Mouse (Mus musculus): Measurements from ENCODE around the gene Foxp4. TPM values are rescaled to one million over a fixed set of nuclear protein-coding genes. Genes with fewer than 3 reads are reported as not detected.
A peak's percentile ranks its signal among the peaks of the same experiment; 100 is the strongest.

Foxp4 gene
- polyA plus RNA-seq, 1 experiment from 2014 or later: 13.9 TPM

DNA sequence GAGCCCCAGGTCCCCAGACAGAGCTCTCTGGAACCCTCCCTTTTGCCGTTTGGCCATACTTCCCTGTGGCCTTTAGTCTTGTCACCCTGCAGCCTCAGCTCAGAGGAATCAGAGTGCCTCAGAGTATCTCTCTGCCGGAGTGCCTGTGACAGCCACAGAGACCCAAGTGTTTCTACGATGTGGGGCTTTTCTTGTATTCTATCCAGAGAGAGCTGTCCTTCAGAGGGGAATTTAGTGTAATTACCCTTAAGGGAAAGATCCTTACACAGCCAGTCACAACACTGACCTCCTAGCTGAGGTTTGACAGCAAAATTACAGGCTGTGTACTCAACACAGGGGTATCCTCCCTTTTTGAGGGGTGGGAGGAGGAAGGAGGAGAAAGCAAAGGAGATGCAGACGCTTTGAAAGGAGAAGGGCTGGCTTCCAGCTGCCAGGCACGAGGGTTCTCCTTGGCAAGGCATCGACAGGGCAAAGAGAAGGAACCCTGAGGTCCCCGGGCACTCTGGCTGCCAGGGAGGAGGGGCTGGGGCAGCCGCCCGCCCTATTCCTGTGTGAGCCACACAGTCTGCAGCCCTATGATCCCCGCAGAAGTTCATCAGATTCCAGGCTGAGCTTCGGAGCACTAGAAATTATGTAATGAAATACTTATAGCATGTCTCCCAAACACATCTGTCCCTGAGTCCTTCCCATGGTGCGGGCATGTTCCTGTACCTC is 28.1 kb upstream of the Foxp4 start:
- H3K27me3 ChIP-seq (ENCODE audit: control insufficient read depth, insufficient read depth, low read length): no peaks in the 10 kb centered on the region
- peak overlapping the region; percentile 48; the same call in 1 of the 2 replicates for H3K9ac ChIP-seq (ENCODE audit: low read length)
- no peaks in the 10 kb centered on the region for H3K9me3 ChIP-seq (replicated peaks; ENCODE audit: control insufficient read depth, low read length)
- peak overlapping the region; percentile 2; the same call in 1 of the 2 replicates for H3K4me2 ChIP-seq (ENCODE audit: low read depth, low read length)
- no peak overlapping the region for H3K4me3 ChIP-seq (replicated peaks; ENCODE audit: low read length)
- no peak overlapping the region for H3K27ac ChIP-seq (ENCODE audit: low read length)
- no peak for ATAC-seq (ENCODE audit: insufficient read depth, low FRiP score)
- WGBS: 22% methylated on average over 12 of the region's 12 CpGs
- no peaks in the 10 kb centered on the region for H3K36me3 ChIP-seq (ENCODE audit: control insufficient read depth, insufficient read depth, low read length)
- peaks cover 28% of the 10 kb centered on the region for H3K4me1 ChIP-seq (ENCODE audit: control insufficient read depth, insufficient read depth, low read length)

- no peak overlapping the region for H3K27ac ChIP-seq (ENCODE audit: low read length)
- no peak overlapping the region for H3K4me2 ChIP-seq (ENCODE audit: low read depth, low read length)
- H3K27me3 ChIP-seq (ENCODE audit: control insufficient read depth, insufficient read depth, low read length): no peaks in the 10 kb centered on the region
- H3K9ac ChIP-seq (ENCODE audit: low read length): no peak overlapping the region
- no peaks in the 10 kb centered on the region for H3K36me3 ChIP-seq (ENCODE audit: control insufficient read depth, insufficient read depth, low read length)
- H3K9me3 ChIP-seq (replicated peaks; ENCODE audit: control insufficient read depth, low read length): no peaks in the 10 kb centered on the region
- 66% methylated on average over 13 of the region's 13 CpGs for WGBS
- H3K4me1 ChIP-seq (ENCODE audit: control insufficient read depth, insufficient read depth, low read length): peaks cover 35% of the 10 kb centered on the region
- no peak for ATAC-seq (ENCODE audit: insufficient read depth, low FRiP score)
- no peak overlapping the region for H3K4me3 ChIP-seq (replicated peaks; ENCODE audit: low read length)
These were observed 27.0 kb upstream of the Foxp4 start for GRCm38 (mm10) chr17:47951452-47951851.

- WGBS: 80% methylated on average over 5 of the region's 5 CpGs
- no peaks in the 10 kb centered on the region for H3K36me3 ChIP-seq (ENCODE audit: control insufficient read depth, insufficient read depth, low read length)
These were observed 26.4 kb upstream of the Foxp4 start for GRCm38 (mm10) chr17:47950831-47951230.

DNA sequence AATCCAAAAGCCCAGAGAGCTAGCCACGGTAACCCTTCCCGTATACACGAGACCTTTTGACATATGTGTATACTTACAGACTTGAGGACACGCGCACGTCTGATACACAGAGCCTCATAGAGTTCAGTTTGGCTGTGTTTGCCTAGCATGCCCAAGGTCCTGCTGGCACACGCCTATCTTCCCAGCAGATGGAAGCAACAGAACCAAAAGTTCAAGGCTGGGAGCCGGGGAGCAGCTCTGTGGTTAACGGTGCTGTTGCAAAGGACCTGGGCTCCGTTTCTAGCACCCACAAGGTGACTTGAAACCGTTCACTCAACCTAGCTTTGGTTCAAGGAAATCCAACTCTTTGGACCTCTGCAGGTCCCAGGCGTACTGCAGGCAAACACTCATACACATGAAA is 25.0 kb upstream of the Foxp4 start:
- WGBS: 81% methylated on average over 12 of the region's 12 CpGs
- no peaks in the 10 kb centered on the region for H3K27me3 ChIP-seq (ENCODE audit: control insufficient read depth, insufficient read depth, low read length)
- H3K4me3 ChIP-seq (replicated peaks; ENCODE audit: low read length): no peak overlapping the region
- H3K36me3 ChIP-seq (ENCODE audit: control insufficient read depth, insufficient read depth, low read length): no peaks in the 10 kb centered on the region
- no peak overlapping the region for H3K4me2 ChIP-seq (ENCODE audit: low read depth, low read length)
- no peak for ATAC-seq (ENCODE audit: insufficient read depth, low FRiP score)
- H3K9ac ChIP-seq (ENCODE audit: low read length): no peak overlapping the region
- peaks cover 23% of the 10 kb centered on the region for H3K4me1 ChIP-seq (ENCODE audit: control insufficient read depth, insufficient read depth, low read length)
- no peak overlapping the region for H3K27ac ChIP-seq (ENCODE audit: low read length)
- H3K9me3 ChIP-seq (replicated peaks; ENCODE audit: control insufficient read depth, low read length): no peaks in the 10 kb centered on the region

More at GRCm38 (mm10) chr17:47950831-47951230, 26.4 kb upstream of the Foxp4 start:
- Histone ChIP-seq H3K27ac (ENCODE audit: low read length) (no peak overlapping the region), H3K9ac (ENCODE audit: low read length) (no peak overlapping the region), H3K27me3 (ENCODE audit: control insufficient read depth, insufficient read depth, low read length) (no peaks in the 10 kb centered on the region), H3K9me3 (replicated peaks; ENCODE audit: control insufficient read depth, low read length) (no peaks in the 10 kb centered on the region), H3K4me3 (replicated peaks; ENCODE audit: low read length) (no peak overlapping the region), H3K4me2 (ENCODE audit: low read depth, low read length) (no peak overlapping the region), H3K4me1 (ENCODE audit: control insufficient read depth, insufficient read depth, low read length) (peaks cover 33% of the 10 kb centered on the region)
- ATAC-seq (ENCODE audit: insufficient read depth, low FRiP score): no peak

- no peak overlapping the region for H3K4me3 ChIP-seq (replicated peaks; ENCODE audit: low read length)
- WGBS: 70% methylated on average over 5 of the region's 5 CpGs
- no peaks in the 10 kb centered on the region for H3K9me3 ChIP-seq (replicated peaks; ENCODE audit: control insufficient read depth, low read length)
- H3K27me3 ChIP-seq (ENCODE audit: control insufficient read depth, insufficient read depth, low read length): no peaks in the 10 kb centered on the region
- H3K4me1 ChIP-seq (ENCODE audit: control insufficient read depth, insufficient read depth, low read length): peaks cover 23% of the 10 kb centered on the region
- no peaks in the 10 kb centered on the region for H3K36me3 ChIP-seq (ENCODE audit: control insufficient read depth, insufficient read depth, low read length)
- no peak overlapping the region for H3K9ac ChIP-seq (ENCODE audit: low read length)
- H3K27ac ChIP-seq (ENCODE audit: low read length): no peak overlapping the region
- no peak for ATAC-seq (ENCODE audit: insufficient read depth, low FRiP score)
- H3K4me2 ChIP-seq (ENCODE audit: low read depth, low read length): no peak overlapping the region
These were observed 24.3 kb upstream of the Foxp4 start for GRCm38 (mm10) chr17:47948753-47949152.

DNA sequence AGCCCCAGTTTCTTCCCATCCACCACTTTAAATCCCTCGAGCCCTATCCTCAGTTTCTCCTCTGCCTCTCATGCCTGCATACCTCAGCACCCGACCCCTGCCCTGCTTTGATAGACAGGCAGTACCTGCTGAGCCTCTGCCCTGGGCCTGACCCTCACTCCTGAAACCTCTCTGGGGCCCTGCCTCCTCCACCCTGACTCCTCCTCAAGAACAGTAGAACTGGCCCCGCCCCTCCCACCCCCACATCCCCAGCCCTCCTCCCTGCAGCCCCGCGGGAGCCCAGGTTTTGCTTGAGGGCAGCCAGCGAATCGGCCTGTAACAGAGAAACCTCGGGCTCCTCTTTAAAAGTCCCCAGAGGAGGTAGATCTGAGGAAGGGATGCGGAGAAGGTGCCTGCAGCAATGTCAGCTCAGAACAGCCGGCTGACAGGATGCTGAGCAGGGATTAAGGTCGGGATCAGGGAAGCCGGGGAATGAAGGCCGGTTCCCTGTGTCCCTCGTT is 22.5 kb upstream of the Foxp4 start:
- H3K27ac ChIP-seq (ENCODE audit: low read length): peak overlapping the region; percentile 37
- ATAC-seq (ENCODE audit: insufficient read depth, low FRiP score): peak; percentile 89
- H3K4me1 ChIP-seq (ENCODE audit: control insufficient read depth, insufficient read depth, low read length): peaks cover 14% of the 10 kb centered on the region
- H3K4me2 ChIP-seq (ENCODE audit: low read depth, low read length): peak overlapping the region; percentile 44
- H3K36me3 ChIP-seq (ENCODE audit: control insufficient read depth, insufficient read depth, low read length): no peaks in the 10 kb centered on the region
- peak overlapping the region; percentile 27; the same call in 1 of the 2 replicates for H3K4me3 ChIP-seq (replicated peaks; ENCODE audit: low read length)
- H3K27me3 ChIP-seq (ENCODE audit: control insufficient read depth, insufficient read depth, low read length): no peaks in the 10 kb centered on the region
- H3K9me3 ChIP-seq (replicated peaks; ENCODE audit: control insufficient read depth, low read length): no peaks in the 10 kb centered on the region
- peak overlapping the region; percentile 55 for H3K9ac ChIP-seq (ENCODE audit: low read length)
- 8% methylated on average over 14 of the region's 14 CpGs for WGBS

DNA sequence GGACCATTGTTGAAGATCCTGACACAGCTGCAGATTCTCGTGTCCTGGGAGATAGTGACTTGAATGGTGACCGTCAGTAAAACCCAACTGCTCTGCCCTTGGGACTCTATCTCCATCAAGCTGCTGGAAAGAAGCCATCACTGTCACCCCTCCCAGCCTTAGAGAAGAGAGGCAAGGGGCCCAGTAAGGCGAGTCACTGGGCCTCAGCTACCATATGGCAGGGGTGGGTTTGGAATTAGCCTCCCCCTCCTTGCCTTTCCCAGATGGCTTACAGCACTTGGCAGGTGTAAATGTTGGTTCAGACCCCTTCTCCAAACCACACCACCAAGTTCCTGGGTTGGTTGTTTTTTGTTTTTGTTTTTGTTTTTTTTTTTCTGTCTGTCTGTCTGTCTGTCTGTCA is 21.7 kb upstream of the Foxp4 start:
- H3K27ac ChIP-seq (ENCODE audit: low read length): no peak overlapping the region
- H3K9me3 ChIP-seq (replicated peaks; ENCODE audit: control insufficient read depth, low read length): no peaks in the 10 kb centered on the region
- H3K27me3 ChIP-seq (ENCODE audit: control insufficient read depth, insufficient read depth, low read length): no peaks in the 10 kb centered on the region
- no peak overlapping the region for H3K4me2 ChIP-seq (ENCODE audit: low read depth, low read length)
- WGBS: 64% methylated on average over 3 of the region's 3 CpGs
- H3K4me3 ChIP-seq (replicated peaks; ENCODE audit: low read length): no peak overlapping the region
- no peak overlapping the region for H3K9ac ChIP-seq (ENCODE audit: low read length)
- no peaks in the 10 kb centered on the region for H3K36me3 ChIP-seq (ENCODE audit: control insufficient read depth, insufficient read depth, low read length)
- no peak for ATAC-seq (ENCODE audit: insufficient read depth, low FRiP score)
- peaks cover 12% of the 10 kb centered on the region; the same call in 1 of the 2 replicates for H3K4me1 ChIP-seq (ENCODE audit: control insufficient read depth, insufficient read depth, low read length)

DNA sequence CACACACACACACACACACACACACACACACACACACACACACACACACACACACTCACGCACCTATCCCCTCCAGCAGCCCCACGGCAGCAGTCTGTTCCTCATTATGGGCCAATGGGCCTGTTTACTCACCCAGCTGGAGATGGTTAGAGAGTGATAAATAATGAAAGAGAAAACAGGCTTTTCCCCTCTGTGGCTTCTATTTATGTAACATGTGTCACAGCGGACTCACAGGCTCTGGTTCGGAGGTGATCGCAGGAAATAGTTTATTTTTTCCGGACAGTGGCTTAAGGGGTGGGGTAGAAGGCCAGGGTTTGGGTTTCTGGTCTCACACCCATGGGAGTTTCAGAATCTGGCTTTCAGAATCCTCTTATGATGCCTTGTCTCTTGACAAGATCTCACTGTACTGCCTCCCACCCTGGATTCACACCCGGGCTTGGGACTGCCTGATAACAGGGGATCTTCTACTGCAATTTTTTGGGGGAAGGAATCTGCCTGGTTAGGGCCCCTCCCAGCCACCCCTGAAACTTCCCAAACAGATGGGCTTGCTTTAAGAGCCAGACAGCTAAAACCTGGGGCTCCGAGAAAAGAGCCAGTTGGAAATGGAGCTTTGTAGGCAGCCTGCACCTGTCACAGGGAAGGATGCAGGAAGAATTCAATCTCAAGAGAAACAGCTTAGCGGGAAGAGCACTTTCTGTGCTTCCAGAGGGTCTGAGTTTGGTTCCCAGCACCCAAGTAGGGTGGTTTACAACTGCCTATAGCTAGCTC is 18.8 kb upstream of the Foxp4 start:
- H3K27ac ChIP-seq (ENCODE audit: low read length): no peak overlapping the region
- no peak overlapping the region for H3K4me3 ChIP-seq (replicated peaks; ENCODE audit: low read length)
- ATAC-seq (ENCODE audit: insufficient read depth, low FRiP score): no peak
- H3K9me3 ChIP-seq (replicated peaks; ENCODE audit: control insufficient read depth, low read length): no peaks in the 10 kb centered on the region
- 38% methylated on average over 9 of the region's 9 CpGs for WGBS
- no peak overlapping the region for H3K9ac ChIP-seq (ENCODE audit: low read length)
- no peak overlapping the region for H3K4me2 ChIP-seq (ENCODE audit: low read depth, low read length)
- peaks cover 12% of the 10 kb centered on the region; the same call in 1 of the 2 replicates for H3K4me1 ChIP-seq (ENCODE audit: control insufficient read depth, insufficient read depth, low read length)
- H3K27me3 ChIP-seq (ENCODE audit: control insufficient read depth, insufficient read depth, low read length): no peaks in the 10 kb centered on the region
- H3K36me3 ChIP-seq (ENCODE audit: control insufficient read depth, insufficient read depth, low read length): no peaks in the 10 kb centered on the region

GRCm38 (mm10) chr17:47942008-47942407 is 17.6 kb upstream of the Foxp4 start:
- Histone ChIP-seq H3K9me3 (replicated peaks; ENCODE audit: control insufficient read depth, low read length) (no peaks in the 10 kb centered on the region), H3K36me3 (ENCODE audit: control insufficient read depth, insufficient read depth, low read length) (no peaks in the 10 kb centered on the region), H3K27ac (ENCODE audit: low read length) (no peak overlapping the region), H3K9ac (ENCODE audit: low read length) (no peak overlapping the region), H3K4me3 (replicated peaks; ENCODE audit: low read length) (no peak overlapping the region), H3K4me2 (ENCODE audit: low read depth, low read length) (no peak overlapping the region), H3K27me3 (ENCODE audit: control insufficient read depth, insufficient read depth, low read length) (no peaks in the 10 kb centered on the region), H3K4me1 (ENCODE audit: control insufficient read depth, insufficient read depth, low read length) (peaks cover 8% of the 10 kb centered on the region; the same call in 1 of the 2 replicates)
- WGBS: 67% methylated on average over 4 of the region's 4 CpGs
- no peak for ATAC-seq (ENCODE audit: insufficient read depth, low FRiP score)

Measured in stomach, embryonic 16.5 days (tissue).